Mouse (Mus musculus): ENCODE measurements around the gene Btnl10. TPM values are rescaled to one million over a fixed set of nuclear protein-coding genes. Genes with fewer than 3 reads are reported as not detected.

Btnl10 gene
- polyA plus RNA-seq, 1 experiment = not detected

- Histone ChIP-seq H3K9me3 (replicated peaks; ENCODE audit: control insufficient read depth, insufficient read depth, low read length, poor library complexity, severe bottlenecking) (no peaks in the 10 kb centered on the region), H3K36me3 (ENCODE audit: control insufficient read depth, insufficient read depth, low read length, poor library complexity, severe bottlenecking) (no peaks in the 10 kb centered on the region), H3K27me3 (ENCODE audit: control insufficient read depth, insufficient read depth, low read length, poor library complexity, severe bottlenecking) (no peaks in the 10 kb centered on the region), H3K27ac (ENCODE audit: insufficient read depth, low read length) (no peak overlapping the region), H3K9ac (ENCODE audit: low read depth, poor library complexity, severe bottlenecking) (peak overlapping the region; percentile 2; the same call in 1 of the 2 replicates), H3K4me1 (ENCODE audit: control insufficient read depth, insufficient read depth, low read length) (no peaks in the 10 kb centered on the region), H3K4me3 (ENCODE audit: low read depth, low read length) (peak overlapping the region; percentile 50)
- TF ChIP-seq POLR2A (IDR thresholded peaks at IDR 0.05; ENCODE audit: insufficient read depth, low read length) (no peak), EP300 (IDR thresholded peaks at IDR 0.05; ENCODE audit: insufficient read depth, low read depth, low read length) (no peak), CTCF (IDR thresholded peaks at IDR 0.05; ENCODE audit: low read depth, low read length) (no peak)
Observed at GRCm38 (mm10) chr11:58914461-58915028, 3.2 kb upstream of the Btnl10 start.

GRCm38 (mm10) chr11:58916879-58917744 is 596 bp upstream of the Btnl10 start:
- no peaks in the 10 kb centered on the region for H3K9me3 ChIP-seq (replicated peaks; ENCODE audit: control insufficient read depth, insufficient read depth, low read length, poor library complexity, severe bottlenecking)
- H3K27ac ChIP-seq (ENCODE audit: insufficient read depth, low read length) = no peak overlapping the region
- no peaks in the 10 kb centered on the region for H3K36me3 ChIP-seq (ENCODE audit: control insufficient read depth, insufficient read depth, low read length, poor library complexity, severe bottlenecking)
- H3K27me3 ChIP-seq (ENCODE audit: control insufficient read depth, insufficient read depth, low read length, poor library complexity, severe bottlenecking) = no peaks in the 10 kb centered on the region
- TF ChIP-seq EP300 (IDR thresholded peaks at IDR 0.05; ENCODE audit: insufficient read depth, low read depth, low read length) = no peak
- peak; percentile 67 for TF ChIP-seq CTCF (IDR thresholded peaks at IDR 0.05; ENCODE audit: low read depth, low read length)
- no peaks in the 10 kb centered on the region for H3K4me1 ChIP-seq (ENCODE audit: control insufficient read depth, insufficient read depth, low read length)
- no peak overlapping the region for H3K4me3 ChIP-seq (ENCODE audit: low read depth, low read length)
- no peak overlapping the region for H3K9ac ChIP-seq (ENCODE audit: low read depth, poor library complexity, severe bottlenecking)

DNA sequence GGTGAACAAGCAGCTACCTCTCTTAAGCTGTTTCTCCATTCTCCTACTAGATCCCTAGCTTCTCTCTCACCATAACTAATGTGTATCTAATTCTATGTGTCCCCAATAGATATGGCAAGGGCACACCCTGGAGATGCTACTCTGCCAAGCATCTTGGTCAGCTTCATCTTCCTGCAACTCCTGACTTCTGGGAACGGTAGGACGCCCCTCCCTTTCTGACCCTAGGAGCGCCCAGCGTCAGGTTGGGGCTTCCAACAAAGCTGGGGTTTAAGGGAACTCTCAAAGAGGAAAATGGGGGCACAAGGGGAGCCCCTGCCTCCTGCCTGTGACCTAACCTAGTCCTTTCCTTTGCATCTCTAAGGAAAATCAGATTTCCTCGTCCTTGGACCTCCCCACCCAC is 1.1 kb downstream of the Btnl10 start:
- TF ChIP-seq CTCF (IDR thresholded peaks at IDR 0.05; ENCODE audit: low read depth, low read length) (no peak), EP300 (IDR thresholded peaks at IDR 0.05; ENCODE audit: insufficient read depth, low read depth, low read length) (no peak), POLR2A (IDR thresholded peaks at IDR 0.05; ENCODE audit: insufficient read depth, low read length) (no peak)
- Histone ChIP-seq H3K9me3 (replicated peaks; ENCODE audit: control insufficient read depth, insufficient read depth, low read length, poor library complexity, severe bottlenecking) (no peaks in the 10 kb centered on the region), H3K36me3 (ENCODE audit: control insufficient read depth, insufficient read depth, low read length, poor library complexity, severe bottlenecking) (no peaks in the 10 kb centered on the region), H3K4me1 (ENCODE audit: control insufficient read depth, insufficient read depth, low read length) (no peaks in the 10 kb centered on the region), H3K27ac (ENCODE audit: insufficient read depth, low read length) (no peak overlapping the region), H3K9ac (ENCODE audit: low read depth, poor library complexity, severe bottlenecking) (no peak overlapping the region), H3K27me3 (ENCODE audit: control insufficient read depth, insufficient read depth, low read length, poor library complexity, severe bottlenecking) (no peaks in the 10 kb centered on the region), H3K4me3 (ENCODE audit: low read depth, low read length) (no peak overlapping the region)

- Histone ChIP-seq H3K27ac (ENCODE audit: insufficient read depth, low read length) (no peak overlapping the region), H3K36me3 (ENCODE audit: control insufficient read depth, insufficient read depth, low read length, poor library complexity, severe bottlenecking) (no peaks in the 10 kb centered on the region), H3K4me3 (ENCODE audit: low read depth, low read length) (no peak overlapping the region), H3K9ac (ENCODE audit: low read depth, poor library complexity, severe bottlenecking) (no peak overlapping the region), H3K9me3 (replicated peaks; ENCODE audit: control insufficient read depth, insufficient read depth, low read length, poor library complexity, severe bottlenecking) (no peaks in the 10 kb centered on the region), H3K4me1 (ENCODE audit: control insufficient read depth, insufficient read depth, low read length) (no peaks in the 10 kb centered on the region), H3K27me3 (ENCODE audit: control insufficient read depth, insufficient read depth, low read length, poor library complexity, severe bottlenecking) (no peaks in the 10 kb centered on the region)
- TF ChIP-seq POLR2A (IDR thresholded peaks at IDR 0.05; ENCODE audit: insufficient read depth, low read length) (no peak), EP300 (IDR thresholded peaks at IDR 0.05; ENCODE audit: insufficient read depth, low read depth, low read length) (no peak), CTCF (IDR thresholded peaks at IDR 0.05; ENCODE audit: low read depth, low read length) (no peak)
Observed at GRCm38 (mm10) chr11:58922420-58922819, 4.7 kb downstream of the Btnl10 start.

- Histone ChIP-seq H3K4me3 (ENCODE audit: low read depth, low read length) (no peak overlapping the region), H3K9ac (ENCODE audit: low read depth, poor library complexity, severe bottlenecking) (no peak overlapping the region), H3K4me1 (ENCODE audit: control insufficient read depth, insufficient read depth, low read length) (peaks cover 2% of the 10 kb centered on the region), H3K9me3 (replicated peaks; ENCODE audit: control insufficient read depth, insufficient read depth, low read length, poor library complexity, severe bottlenecking) (no peaks in the 10 kb centered on the region), H3K27me3 (ENCODE audit: control insufficient read depth, insufficient read depth, low read length, poor library complexity, severe bottlenecking) (no peaks in the 10 kb centered on the region), H3K27ac (ENCODE audit: insufficient read depth, low read length) (no peak overlapping the region), H3K36me3 (ENCODE audit: control insufficient read depth, insufficient read depth, low read length, poor library complexity, severe bottlenecking) (no peaks in the 10 kb centered on the region)
- TF ChIP-seq EP300 (IDR thresholded peaks at IDR 0.05; ENCODE audit: insufficient read depth, low read depth, low read length) (no peak), POLR2A (IDR thresholded peaks at IDR 0.05; ENCODE audit: insufficient read depth, low read length) (no peak), CTCF (IDR thresholded peaks at IDR 0.05; ENCODE audit: low read depth, low read length) (no peak)
Observed at GRCm38 (mm10) chr11:58926651-58927050, 8.9 kb downstream of the Btnl10 start.

- H3K4me3 ChIP-seq (ENCODE audit: low read depth, low read length) = no peak overlapping the region
- 0 out of 2 replicates have a peak, but pooled peaks cover 2% of the 10 kb centered on the region for H3K36me3 ChIP-seq (ENCODE audit: control insufficient read depth, insufficient read depth, low read length, poor library complexity, severe bottlenecking)
- no peak overlapping the region for H3K9ac ChIP-seq (ENCODE audit: low read depth, poor library complexity, severe bottlenecking)
- no peaks in the 10 kb centered on the region for H3K9me3 ChIP-seq (replicated peaks; ENCODE audit: control insufficient read depth, insufficient read depth, low read length, poor library complexity, severe bottlenecking)
- H3K27me3 ChIP-seq (ENCODE audit: control insufficient read depth, insufficient read depth, low read length, poor library complexity, severe bottlenecking) = no peaks in the 10 kb centered on the region
- no peak for TF ChIP-seq POLR2A (IDR thresholded peaks at IDR 0.05; ENCODE audit: insufficient read depth, low read length)
- no peak for TF ChIP-seq CTCF (IDR thresholded peaks at IDR 0.05; ENCODE audit: low read depth, low read length)
- TF ChIP-seq EP300 (IDR thresholded peaks at IDR 0.05; ENCODE audit: insufficient read depth, low read depth, low read length) = no peak
- H3K27ac ChIP-seq (ENCODE audit: insufficient read depth, low read length) = no peak overlapping the region
- peaks cover 2% of the 10 kb centered on the region for H3K4me1 ChIP-seq (ENCODE audit: control insufficient read depth, insufficient read depth, low read length)
Observed at GRCm38 (mm10) chr11:58927053-58927452, 9.3 kb downstream of the Btnl10 start.
